Mouse (Mus musculus) MEL (cell line): ENCODE measurements around the gene Sec24a. TPM values are rescaled to one million over a fixed set of nuclear protein-coding genes. Genes with fewer than 3 reads are reported as not detected.

ENCODE experiments used
- DNase-seq: peaks from one replicate; pipeline ENCODE4 v3.0.0; 2011; ENCODE audit warnings: low read depth, low spot score
- H3K27ac ChIP-seq: 2 replicates; pipeline ENCODE4 v1.5.1; 2012; ENCODE audit warnings: low read depth, mild to moderate bottlenecking, control low read depth, low read length, moderate library complexity; ENCODE audit not compliant: control insufficient read depth
- H3K27me3 ChIP-seq, 2 experiments: fragments of 150-350 bp in 1 of 2; sonication (generic) in 1 of 2; 2 replicates each; pipeline ENCODE4 v1.6.1; 2012; ENCODE audit warnings: low read length in 2 of 2, mild to moderate bottlenecking in 2 of 2, improper control_type of control experiment in 1 of 2, moderate library complexity in 1 of 2; ENCODE audit not compliant: insufficient read depth in 2 of 2, control insufficient read depth in 1 of 2
- H3K36me3 ChIP-seq, 2 experiments: 2 replicates each; pipeline ENCODE4 v1.6.1; 2012 to 2014; ENCODE audit warnings: low read length in 2 of 2, improper control_type of control experiment in 1 of 2, inconsistent platforms in 1 of 2, mild to moderate bottlenecking in 1 of 2; ENCODE audit not compliant: insufficient read depth in 2 of 2, control insufficient read depth in 1 of 2
- H3K4me1 ChIP-seq, 2 experiments: fragments of 150-350 bp in 1 of 2; sonication (generic) in 1 of 2; 2 replicates each; pipeline ENCODE4 v1.6.1; 2012; ENCODE audit warnings: low read length in 2 of 2, improper control_type of control experiment in 1 of 2, mild to moderate bottlenecking in 1 of 2; ENCODE audit not compliant: insufficient read depth in 2 of 2, control insufficient read depth in 1 of 2
- H3K4me3 ChIP-seq, 2 experiments: fragments of 150-350 bp in 1 of 2; sonication (generic) in 1 of 2; 2 replicates each; pipeline ENCODE4 v1.5.1; 2012; ENCODE audit warnings: low read depth in 2 of 2, low read length in 2 of 2, mild to moderate bottlenecking in 2 of 2, moderate library complexity in 2 of 2, control low read depth in 1 of 2, improper control_type of control experiment in 1 of 2; ENCODE audit not compliant: control insufficient read depth in 1 of 2, insufficient read depth in 1 of 2
- H3K79me2 ChIP-seq: 2 replicates; pipeline ENCODE4 v1.6.1; 2012; ENCODE audit warnings: mild to moderate bottlenecking, low read length, moderate library complexity; ENCODE audit not compliant: control insufficient read depth, poor library complexity, insufficient read depth
- H3K9ac ChIP-seq: 2 replicates; pipeline ENCODE4 v1.6.1; 2012; ENCODE audit warnings: low read depth, mild to moderate bottlenecking, control low read depth, low read length, moderate library complexity; ENCODE audit not compliant: control insufficient read depth, poor library complexity, severe bottlenecking
- H3K9me3 ChIP-seq: fragments of 150-350 bp; sonication (generic); replicated peaks from 2 replicates; pipeline ENCODE4 v1.6.1; 2012; ENCODE audit warnings: mild to moderate bottlenecking, low read length, improper control_type of control experiment, moderate library complexity; ENCODE audit not compliant: insufficient read depth
- BHLHE40 ChIP-seq: IDR thresholded peaks from 2 replicates; pipeline ENCODE4 v1.6.1; 2012; ENCODE audit warnings: low read depth, mild to moderate bottlenecking, inconsistent platforms, low read length, improper control_type of control experiment, borderline replicate concordance
- CTCF ChIP-seq, 3 experiments: IDR thresholded peaks in 2 of 3; conservative IDR thresholded peaks in 1 of 3; 2 replicates each; pipeline ENCODE4 v1.5.1; 2011 to 2012; ENCODE audit warnings: low read length in 3 of 3, low read depth in 2 of 3, mild to moderate bottlenecking in 2 of 3, improper control_type of control experiment in 1 of 3, inconsistent platforms in 1 of 3, mixed read lengths in 1 of 3, moderate library complexity in 1 of 3; ENCODE audit not compliant: control insufficient read depth in 1 of 3, insufficient read depth in 1 of 3, poor library complexity in 1 of 3, severe bottlenecking in 1 of 3
- E2F4 ChIP-seq: IDR thresholded peaks from 2 replicates; pipeline ENCODE4 v1.6.1; 2011; ENCODE audit warnings: low read depth, low read length, improper control_type of control experiment, borderline replicate concordance
- ETS1 ChIP-seq: IDR thresholded peaks from 2 replicates; pipeline ENCODE4 v1.6.1; 2012; ENCODE audit warnings: low read depth, mild to moderate bottlenecking, inconsistent platforms, low read length, improper control_type of control experiment, moderate library complexity
- GABPA ChIP-seq: IDR thresholded peaks from 2 replicates; pipeline ENCODE4 v1.6.1; 2012; ENCODE audit warnings: low read depth, mild to moderate bottlenecking, inconsistent platforms, low read length, improper control_type of control experiment, moderate library complexity
- GATA1 ChIP-seq: IDR thresholded peaks from 2 replicates; pipeline ENCODE4 v1.6.1; 2011; ENCODE audit warnings: low read depth, low read length, improper control_type of control experiment
- HCFC1 ChIP-seq: IDR thresholded peaks from 2 replicates; pipeline ENCODE4 v1.6.1; 2012; ENCODE audit warnings: low read depth, mild to moderate bottlenecking, inconsistent platforms, low read length, improper control_type of control experiment, moderate library complexity
- JUND ChIP-seq: IDR thresholded peaks from 2 replicates; pipeline ENCODE4 v1.6.1; 2011; ENCODE audit warnings: low read depth, mild to moderate bottlenecking, improper control_type of control experiment, low read length
- KAT2A ChIP-seq: conservative IDR thresholded peaks from 2 replicates; pipeline ENCODE4 v1.6.1; 2012; ENCODE audit warnings: low read depth, low read length, improper control_type of control experiment, inconsistent platforms
- MEF2A ChIP-seq: IDR thresholded peaks from 2 replicates; pipeline ENCODE4 v1.6.1; 2014; ENCODE audit warnings: low read depth, mild to moderate bottlenecking, inconsistent platforms, low read length, improper control_type of control experiment; ENCODE audit not compliant: poor library complexity, insufficient replicate concordance, severe bottlenecking; ENCODE audit errors: extremely low read depth
- NELFE ChIP-seq: IDR thresholded peaks from 2 replicates; pipeline ENCODE4 v1.6.1; 2011; ENCODE audit warnings: low read depth, low read length, improper control_type of control experiment
- POLR2AphosphoS2 ChIP-seq: IDR thresholded peaks from 2 replicates; pipeline ENCODE4 v1.6.1; 2011; ENCODE audit warnings: low read length, improper control_type of control experiment
- RAD21 ChIP-seq: IDR thresholded peaks from 2 replicates; pipeline ENCODE4 v1.6.1; 2011; ENCODE audit warnings: mild to moderate bottlenecking, low read depth, low read length, improper control_type of control experiment
- RCOR1 ChIP-seq: IDR thresholded peaks from 2 replicates; pipeline ENCODE4 v1.6.1; 2012; ENCODE audit warnings: low read depth, mild to moderate bottlenecking, inconsistent platforms, low read length, improper control_type of control experiment
- SIN3A ChIP-seq: IDR thresholded peaks from 2 replicates; pipeline ENCODE4 v1.6.1; 2012; ENCODE audit warnings: low read length, improper control_type of control experiment, inconsistent platforms
- SMC3 ChIP-seq: IDR thresholded peaks from 2 replicates; pipeline ENCODE4 v1.6.1; 2011; ENCODE audit warnings: low read depth, low read length, improper control_type of control experiment
- TAL1 ChIP-seq: IDR thresholded peaks from 2 replicates; pipeline ENCODE4 v1.6.1; 2012; ENCODE audit warnings: mild to moderate bottlenecking, inconsistent platforms, low read length, moderate library complexity, mixed read lengths
- TBP ChIP-seq: IDR thresholded peaks from 2 replicates; pipeline ENCODE4 v1.8.0; 2011; ENCODE audit warnings: low read depth, low read length, improper control_type of control experiment
- TCF12 ChIP-seq: IDR thresholded peaks from 2 replicates; pipeline ENCODE4 v1.6.1; 2014; ENCODE audit warnings: low read depth, mild to moderate bottlenecking, inconsistent platforms, low read length, improper control_type of control experiment, moderate library complexity
- USF1 ChIP-seq: IDR thresholded peaks from 2 replicates; pipeline ENCODE4 v1.6.1; 2014; ENCODE audit warnings: low read depth, mild to moderate bottlenecking, inconsistent platforms, low read length, improper control_type of control experiment, moderate library complexity
- ZC3H11A ChIP-seq: IDR thresholded peaks from 2 replicates; pipeline ENCODE4 v1.6.1; 2012; ENCODE audit warnings: low read depth, mild to moderate bottlenecking, inconsistent platforms, low read length, improper control_type of control experiment
- ZKSCAN1 ChIP-seq: IDR thresholded peaks from 2 replicates; pipeline ENCODE4 v1.6.1; 2012; ENCODE audit warnings: low read depth, mild to moderate bottlenecking, inconsistent platforms, low read length, improper control_type of control experiment, moderate library complexity
- ZMIZ1 ChIP-seq: IDR thresholded peaks from 2 replicates; pipeline ENCODE4 v1.6.1; 2012; ENCODE audit warnings: low read depth, mild to moderate bottlenecking, inconsistent platforms, low read length, improper control_type of control experiment, moderate library complexity
- ZNF384 ChIP-seq: IDR thresholded peaks from 2 replicates; pipeline ENCODE4 v1.6.1; 2012; ENCODE audit warnings: low read depth, mild to moderate bottlenecking, inconsistent platforms, low read length, improper control_type of control experiment
- polyA plus RNA-seq, 2 experiments: library from polyadenylated mRNA; stranded (reverse) in 1 of 2; unstranded in 1 of 2; fragments of >175 nt in 1 of 2; fragments of >200 nt in 1 of 2; gene quantifications; 2 replicates each; pipeline versions ENCODE4 v1.2.1 to v1.2.4; 2012; ENCODE audit warnings: low replicate concordance in 2 of 2, low read depth in 1 of 2; ENCODE audit not compliant: insufficient read length in 2 of 2, insufficient read depth in 1 of 2, missing spikeins in 1 of 2
- total RNA-seq: library from RNA; depleted of rRNA; stranded (reverse); fragments of 300-350 nt; gene quantifications from 2 replicates; pipeline ENCODE4 v1.2.3, GENCODE M21; 2012

Gene Sec24a
- total and polyA plus RNA-seq, 3 experiments, result 5.3 to 38.2 (median 14.1) TPM

DNA sequence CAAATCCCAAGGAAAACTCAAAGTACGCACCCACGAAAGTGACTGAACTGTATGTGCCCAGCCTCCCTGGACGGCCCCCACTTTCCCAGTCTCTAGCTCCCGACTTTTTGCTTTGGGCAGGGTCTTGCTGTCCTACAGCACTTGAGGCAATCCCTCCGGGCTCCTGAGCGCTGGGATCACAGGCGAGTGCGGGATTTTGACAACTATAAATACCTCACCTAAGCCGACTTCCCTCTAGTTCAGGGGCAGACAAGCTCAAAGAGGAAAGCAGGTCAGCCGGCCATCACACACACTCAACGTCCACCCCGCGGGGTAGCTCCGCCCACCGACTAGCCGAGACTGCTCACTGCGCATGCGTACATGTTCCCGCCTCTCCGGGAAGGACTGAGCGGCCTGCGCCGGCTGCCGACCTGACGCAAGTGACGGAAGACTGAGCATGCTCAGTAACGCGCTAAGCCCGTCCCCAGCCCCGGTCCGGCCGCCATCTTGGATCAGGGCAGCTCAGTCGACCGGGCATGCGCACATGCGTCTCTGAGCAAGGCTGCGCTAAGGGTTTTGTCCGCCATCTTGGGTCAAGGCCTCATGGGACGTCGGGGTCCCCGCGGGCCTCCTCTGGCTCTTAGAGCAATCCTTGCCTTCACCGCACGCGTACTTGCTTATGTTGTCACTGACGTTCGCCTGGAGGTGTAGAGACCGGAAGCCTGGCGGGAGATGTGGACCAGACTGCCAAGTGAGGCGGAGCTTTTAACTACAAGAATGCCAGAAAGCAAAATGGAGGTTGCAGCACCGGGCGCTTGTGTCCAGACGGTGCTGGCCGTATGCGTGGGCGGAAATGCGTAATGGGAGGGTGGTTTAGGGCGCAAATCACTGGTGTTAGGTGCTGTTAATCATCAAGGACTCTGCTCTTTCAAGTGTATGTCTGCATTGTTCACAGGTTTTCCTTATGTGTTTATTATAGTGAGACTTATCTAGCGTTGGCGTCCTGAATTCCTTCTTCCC lies 74.8 kb downstream of the Sec24a start, which contains the start of gene 0610009B22Rik (continued):
- TF ChIP-seq CTCF (IDR thresholded peaks at IDR 0.05 in 2 of 3, conservative IDR thresholded peaks at IDR 0.05 in 1 of 3; ENCODE audit: control insufficient read depth in 1 of 3, insufficient read depth in 1 of 3, low read depth in 2 of 3, low read length in 3 of 3, poor library complexity in 1 of 3, severe bottlenecking in 1 of 3) (no peak), NELFE (peak; percentile 99), TAL1 (no peak), ZMIZ1 (peak; percentile 94), ETS1 (peak; percentile 16; the same call in 1 of the 2 replicates)
- TF ChIP-seq, all 39 proteins: peak for 19

DNA sequence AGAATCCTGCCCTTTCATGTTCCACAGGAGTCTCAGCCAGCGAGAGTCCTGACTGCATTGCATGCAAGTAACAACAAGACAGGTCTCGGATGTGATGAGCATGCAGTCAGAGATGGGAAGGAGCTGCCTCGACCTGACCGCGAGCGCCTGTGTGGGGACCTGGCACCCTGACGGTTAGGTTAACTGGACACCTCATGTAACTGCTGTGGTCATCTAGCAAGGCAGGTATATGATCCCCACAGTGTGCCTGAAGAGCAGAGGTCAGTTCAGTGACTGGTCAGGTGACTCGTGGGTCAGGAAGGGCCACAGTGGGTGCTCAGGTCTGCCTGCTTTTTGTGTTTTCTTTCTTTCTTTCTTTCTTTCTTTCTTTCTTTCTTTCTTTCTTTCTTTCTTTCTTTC lies 81.5 kb downstream of the Sec24a start:
- H3K36me3 ChIP-seq, result peaks cover 0 to 6% of the 10 kb centered on the region in 2 experiments; a peak in 2 of 4 replicates
- no peak for DNase-seq
- TF ChIP-seq POLR2AphosphoS2, result no peak
- peak; percentile 60 for TF ChIP-seq SIN3A
- TF ChIP-seq USF1, result peak; percentile 62
- H3K4me1 ChIP-seq, result peaks cover 0 to 10% of the 10 kb centered on the region in 2 experiments; a peak in 3 of 4 replicates
- H3K27me3 ChIP-seq, result no peaks in the 10 kb centered on the region
- no peaks in the 10 kb centered on the region; the same call in 1 of the 2 replicates for H3K79me2 ChIP-seq
- peak overlapping the region; percentile 11 to 52 for H3K4me3 ChIP-seq
- H3K9ac ChIP-seq, result peak overlapping the region; percentile 61
- H3K27ac ChIP-seq, result no peak overlapping the region
- H3K9me3 ChIP-seq, result no peaks in the 10 kb centered on the region

DNA sequence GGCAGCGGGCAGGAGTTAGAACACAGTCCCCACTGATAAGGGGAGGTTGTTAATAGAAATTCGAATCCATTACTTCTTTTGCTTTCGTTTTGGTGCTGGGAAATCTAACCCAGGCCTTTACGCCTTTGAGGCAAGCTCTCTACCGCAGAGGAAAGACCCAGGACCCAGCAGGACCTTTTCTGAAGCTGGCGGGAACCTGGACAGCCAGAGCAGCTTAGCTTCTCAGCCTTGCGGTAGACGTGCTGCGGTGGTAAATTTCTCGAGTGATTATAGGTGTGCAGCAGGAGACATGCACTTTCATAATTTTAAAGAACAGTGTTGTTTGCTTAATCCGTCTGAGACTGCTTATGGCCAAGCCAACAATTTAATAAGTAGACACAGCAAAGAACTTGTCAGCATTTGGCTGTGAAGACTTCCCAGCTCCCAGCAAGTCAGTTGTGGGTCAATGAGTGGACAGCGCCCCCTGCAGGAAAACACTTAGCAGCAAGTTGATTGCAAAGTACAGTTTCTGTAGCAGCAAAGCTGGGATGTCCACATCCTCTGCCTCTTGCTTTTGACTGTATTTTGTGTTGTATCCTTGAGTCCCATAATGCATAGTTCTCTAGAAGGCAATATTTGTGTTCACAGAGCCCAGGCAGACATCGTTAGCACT lies 82.0 kb downstream of the Sec24a start:
- DNase-seq, result peak; percentile 96
- TF ChIP-seq TBP, result peak; percentile 66
- no peak for TF ChIP-seq BHLHE40
- TF ChIP-seq ZC3H11A, result peak; percentile 98
- no peak for TF ChIP-seq RCOR1
- no peak for TF ChIP-seq E2F4
- TF ChIP-seq USF1, result no peak
- no peak for TF ChIP-seq MEF2A
- TF ChIP-seq RAD21, result peak; percentile 99
- TF ChIP-seq SIN3A, result peak; percentile 92
- 0 out of 2 replicates have a peak, but pooled peaks have one; percentile 5 for TF ChIP-seq GATA1
- TF ChIP-seq ZKSCAN1, result no peak
- TF ChIP-seq ETS1, result no peak
- TF ChIP-seq POLR2AphosphoS2, result no peak
- TF ChIP-seq SMC3, result peak; percentile 98
- TF ChIP-seq HCFC1, result 0 out of 2 replicates have a peak, but pooled peaks have one; percentile 52
- TF ChIP-seq JUND, result no peak
- peak in 2 of 3 experiments; percentile 96 to 98; a peak in 5 of 6 replicates for TF ChIP-seq CTCF (IDR thresholded peaks at IDR 0.05 in 2 of 3, conservative IDR thresholded peaks at IDR 0.05 in 1 of 3; ENCODE audit: control insufficient read depth in 1 of 3, insufficient read depth in 1 of 3, low read depth in 2 of 3, low read length in 3 of 3, poor library complexity in 1 of 3, severe bottlenecking in 1 of 3)
- TF ChIP-seq ZNF384, result no peak
- no peak for TF ChIP-seq KAT2A
- TF ChIP-seq TCF12, result peak; percentile 43; the same call in 1 of the 2 replicates
- TF ChIP-seq GABPA, result no peak
- TF ChIP-seq, all 39 proteins: peak for 9
- Histone ChIP-seq H3K9me3 (no peaks in the 10 kb centered on the region), H3K27me3 (no peaks in the 10 kb centered on the region), H3K4me1 (peaks cover 0 to 10% of the 10 kb centered on the region in 2 experiments; a peak in 3 of 4 replicates), H3K36me3 (peaks cover 0 to 3% of the 10 kb centered on the region in 2 experiments; a peak in 1 of 4 replicates), H3K9ac (peak overlapping the region; percentile 33), H3K79me2 (no peaks in the 10 kb centered on the region; the same call in 1 of the 2 replicates), H3K27ac (no peak overlapping the region), H3K4me3 (peak overlapping the region; percentile 11 to 52)
